Mouse (Mus musculus): Measurements from ENCODE around the gene Phactr2.

The Phactr2 gene

DNA sequence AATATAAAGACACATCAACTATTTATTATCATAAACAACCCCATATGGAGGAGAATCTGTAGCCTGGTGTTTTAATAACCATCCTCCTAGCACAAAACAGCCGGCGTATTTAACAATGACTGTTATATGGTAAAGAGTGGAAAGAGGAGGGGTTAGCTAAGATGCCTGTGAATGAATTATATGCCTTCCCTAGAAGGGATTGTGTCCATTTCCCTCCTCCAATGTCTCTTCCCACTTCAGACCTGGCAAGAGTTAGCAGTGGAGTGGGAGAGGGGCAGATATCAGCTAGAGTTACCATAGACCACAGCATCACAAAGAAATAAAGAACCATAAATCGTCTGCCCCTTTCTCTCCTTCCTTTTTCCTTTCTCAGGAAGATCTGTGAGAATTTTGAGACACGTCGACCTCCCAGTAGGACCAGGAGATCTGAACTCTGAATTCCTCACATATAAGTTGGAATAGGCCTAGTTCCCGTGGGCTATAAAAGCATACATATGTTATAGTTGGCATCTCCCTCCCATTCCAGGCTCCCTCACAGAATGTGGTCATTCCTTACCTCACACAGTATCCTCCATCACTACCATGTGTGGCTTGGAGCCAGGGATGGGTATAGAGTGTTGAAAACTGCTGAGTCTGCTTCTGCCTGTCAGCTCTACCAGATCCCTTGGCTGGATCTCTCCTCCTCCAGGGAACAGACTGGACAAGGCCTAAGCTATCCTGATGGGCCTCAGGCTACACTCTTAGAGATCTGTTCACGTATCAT, 25.7 kb downstream of the Phactr2 start:
- DNase-seq (ENCODE audit: low spot score), result no peak

DNA sequence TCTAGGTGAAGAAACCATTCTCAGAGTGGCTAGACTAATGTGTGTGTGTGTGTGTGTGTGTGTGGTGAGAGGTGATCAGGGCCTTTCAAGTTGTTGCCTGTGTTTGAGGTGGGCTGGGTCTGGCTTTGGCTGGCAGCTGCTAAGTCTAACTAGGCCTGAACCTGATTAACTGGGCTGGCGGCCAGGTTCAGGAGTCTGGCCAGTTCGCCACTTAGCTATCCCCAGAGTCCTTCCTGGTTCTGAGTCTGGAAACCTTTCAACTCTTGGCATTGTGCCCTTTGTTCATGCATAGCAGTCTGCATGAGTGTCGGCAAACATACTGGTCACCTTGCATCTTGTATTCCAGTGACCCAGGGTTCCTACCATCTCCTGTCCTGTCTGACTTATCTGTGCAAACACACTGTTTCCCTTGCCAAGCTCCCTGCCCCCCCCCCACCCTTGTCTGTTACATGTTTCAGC, 27.4 kb downstream of the Phactr2 start:
- DNase-seq (ENCODE audit: low spot score), result no peak

- DNase-seq (ENCODE audit: low spot score), result no peak
Measured at GRCm38 (mm10) chr10:13444257-13444656, 30.0 kb downstream of the Phactr2 start.

DNA sequence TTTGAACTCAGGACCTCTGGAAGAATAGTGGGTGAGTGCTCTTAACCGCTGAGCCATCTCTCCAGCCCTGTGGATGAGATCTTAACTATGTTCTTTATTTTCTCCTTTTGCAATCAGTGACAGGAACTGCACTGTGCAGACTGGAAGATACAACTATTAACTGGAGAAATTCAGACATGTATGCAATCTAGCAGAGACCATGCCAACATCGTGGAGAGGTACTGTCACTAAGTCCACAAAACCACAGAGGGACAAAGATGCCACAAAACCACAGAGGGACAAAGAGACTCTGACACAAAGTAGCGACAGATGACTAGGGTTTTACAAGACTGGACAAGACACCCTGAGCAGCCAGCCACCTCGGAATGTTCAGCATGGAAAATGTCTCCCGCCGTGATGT, 30.6 kb downstream of the Phactr2 start:
- no peak for DNase-seq (ENCODE audit: low spot score)

DNA sequence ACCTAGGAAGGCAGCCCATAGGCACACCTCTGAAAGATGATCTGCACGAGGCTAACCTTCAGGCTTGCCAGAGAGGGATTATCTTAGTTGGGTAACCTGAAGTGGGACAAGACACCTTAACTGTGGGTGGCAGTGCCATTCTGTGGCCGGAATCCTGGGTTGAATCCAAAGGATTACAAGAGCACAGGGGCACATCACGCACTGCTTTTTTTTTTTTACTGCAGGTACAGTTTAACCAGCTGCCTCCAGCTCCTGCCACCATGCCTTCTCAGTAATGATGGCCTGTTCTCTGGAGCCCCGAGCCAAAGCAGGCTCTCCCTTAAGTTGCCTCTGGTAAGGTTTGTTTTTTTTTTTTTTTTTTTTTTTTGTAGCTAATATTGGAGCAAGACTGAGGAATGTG, 33.9 kb downstream of the Phactr2 start:
- no peak for DNase-seq (ENCODE audit: low spot score)

- no peak for DNase-seq (ENCODE audit: low spot score)
Measured at GRCm38 (mm10) chr10:13438118-13438821, 35.9 kb downstream of the Phactr2 start.

- no peak for DNase-seq (ENCODE audit: low spot score)
Measured at GRCm38 (mm10) chr10:13437011-13437410, 37.2 kb downstream of the Phactr2 start.

- DNase-seq (ENCODE audit: low spot score), result no peak
Measured at GRCm38 (mm10) chr10:13433016-13433415, 41.2 kb downstream of the Phactr2 start.

DNA sequence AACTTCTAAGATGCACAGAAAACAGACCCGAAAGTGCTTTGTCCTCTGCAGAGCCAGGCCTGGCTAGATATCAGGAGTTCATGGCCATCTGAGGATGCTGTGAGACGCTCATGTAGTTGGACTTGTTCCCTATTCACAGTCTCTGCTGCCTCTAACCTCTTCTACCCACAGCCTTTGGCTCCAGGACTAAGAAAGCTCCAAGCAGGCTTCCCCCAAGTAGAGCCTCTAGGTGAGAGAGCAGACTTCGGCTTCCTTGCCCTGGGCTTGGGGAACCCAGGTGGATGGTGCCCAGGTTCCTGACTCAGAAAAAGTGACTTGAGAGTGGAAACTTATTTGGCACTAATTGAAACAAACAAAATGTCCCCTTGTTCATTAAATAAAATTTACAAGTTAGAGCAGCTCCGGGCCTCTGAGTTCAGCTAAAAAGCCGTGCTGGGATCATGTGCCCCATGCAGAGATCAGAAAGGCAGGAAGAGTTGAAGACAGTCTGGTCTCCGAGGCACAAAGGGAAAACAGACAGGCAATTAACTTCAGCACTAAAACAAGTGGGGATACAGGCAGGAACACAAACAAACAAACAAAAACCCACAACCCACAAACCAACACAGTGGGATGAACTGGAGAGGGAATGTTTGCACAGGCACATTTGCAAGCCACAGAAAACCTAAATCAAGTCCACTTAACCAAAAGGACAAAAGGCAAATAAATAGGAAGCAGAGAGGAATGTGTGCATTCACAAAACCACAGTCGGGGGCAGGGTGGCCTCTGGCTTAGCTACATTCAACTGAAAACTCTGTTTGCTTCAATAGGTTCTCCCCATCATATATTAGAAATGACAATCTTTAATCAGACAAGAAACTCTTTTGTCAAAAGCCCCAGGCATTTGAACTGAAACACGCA, 42.3 kb downstream of the Phactr2 start:
- DNase-seq (ENCODE audit: low spot score), result peak; percentile 46

GRCm38 (mm10) chr10:13429766-13430165, 44.4 kb downstream of the Phactr2 start:
- DNase-seq (ENCODE audit: low spot score), result peak; percentile 75

GRCm38 (mm10) chr10:13429240-13429639, 45.0 kb downstream of the Phactr2 start:
- DNase-seq (ENCODE audit: low spot score), result peak; percentile 33

- DNase-seq (ENCODE audit: low spot score), result no peak
Measured at GRCm38 (mm10) chr10:13428536-13428935, 45.7 kb downstream of the Phactr2 start.

- DNase-seq (ENCODE audit: low spot score), result no peak
Measured at GRCm38 (mm10) chr10:13427599-13427998, 46.6 kb downstream of the Phactr2 start.

DNA sequence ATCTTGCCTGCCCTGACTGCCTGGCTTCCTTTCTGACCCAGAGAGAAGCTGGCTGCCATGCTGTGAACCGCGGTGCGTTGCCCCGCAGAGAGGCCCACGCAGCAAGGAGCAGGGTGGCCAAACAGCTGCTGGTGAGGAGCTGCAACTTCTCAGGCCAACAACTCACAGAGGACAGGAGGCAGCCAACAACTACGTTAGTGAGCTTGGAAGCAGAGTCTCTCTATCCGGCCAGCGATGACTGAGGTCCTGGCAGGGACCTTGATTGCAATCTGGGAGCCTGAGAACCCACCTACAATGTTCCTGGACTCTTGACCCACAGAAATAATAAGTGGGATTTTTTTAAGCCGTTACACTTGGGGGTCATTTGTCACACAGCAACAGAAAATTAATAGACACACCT, 49.0 kb downstream of the Phactr2 start:
- no peak for DNase-seq (ENCODE audit: low spot score)

DNA sequence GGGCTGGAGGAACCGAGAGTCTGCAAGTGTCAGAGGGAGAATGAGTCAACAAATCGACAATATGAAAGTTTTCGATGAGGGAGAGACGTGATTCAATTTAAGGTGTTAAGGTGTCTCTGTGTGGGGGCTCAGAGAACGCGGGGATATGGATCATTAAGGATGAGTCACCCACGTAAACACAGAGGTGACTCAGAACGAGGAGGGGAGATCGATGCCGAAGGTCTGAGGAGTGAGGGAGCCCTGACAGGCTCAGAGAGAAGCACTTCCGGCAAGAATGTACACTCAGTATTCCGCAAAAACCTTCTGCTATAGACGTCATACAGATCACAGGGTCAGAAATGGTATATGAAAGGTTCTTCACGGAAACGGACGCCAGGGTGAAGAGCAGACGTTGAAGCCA, 49.7 kb downstream of the Phactr2 start:
- no peak for DNase-seq (ENCODE audit: low spot score)

DNA sequence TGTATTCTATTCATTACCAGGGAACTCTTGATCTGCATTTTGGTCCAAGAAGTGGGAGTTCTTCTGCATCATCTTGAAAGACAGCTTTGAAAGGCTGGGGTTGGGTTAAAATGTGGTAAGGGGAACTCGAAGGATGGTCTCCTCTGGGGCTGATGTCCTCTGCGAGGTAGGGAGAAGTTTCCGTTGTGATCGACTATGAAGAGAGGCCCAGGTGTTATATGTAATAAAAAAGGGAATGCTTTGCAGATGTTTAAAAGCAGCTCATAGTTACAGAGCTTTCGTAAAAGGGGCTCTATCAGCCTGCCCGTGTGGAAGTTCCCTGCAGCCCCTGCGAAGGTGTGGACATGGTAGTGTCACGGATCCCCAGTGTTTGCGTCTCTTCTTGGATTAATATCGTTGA, 50.2 kb downstream of the Phactr2 start:
- DNase-seq (ENCODE audit: low spot score), result no peak

- DNase-seq (ENCODE audit: low spot score), result no peak
Measured at GRCm38 (mm10) chr10:13422121-13422520, 52.1 kb downstream of the Phactr2 start.

- DNase-seq (ENCODE audit: low spot score), result no peak
Measured at GRCm38 (mm10) chr10:13419246-13419645, 55.0 kb downstream of the Phactr2 start.

DNA sequence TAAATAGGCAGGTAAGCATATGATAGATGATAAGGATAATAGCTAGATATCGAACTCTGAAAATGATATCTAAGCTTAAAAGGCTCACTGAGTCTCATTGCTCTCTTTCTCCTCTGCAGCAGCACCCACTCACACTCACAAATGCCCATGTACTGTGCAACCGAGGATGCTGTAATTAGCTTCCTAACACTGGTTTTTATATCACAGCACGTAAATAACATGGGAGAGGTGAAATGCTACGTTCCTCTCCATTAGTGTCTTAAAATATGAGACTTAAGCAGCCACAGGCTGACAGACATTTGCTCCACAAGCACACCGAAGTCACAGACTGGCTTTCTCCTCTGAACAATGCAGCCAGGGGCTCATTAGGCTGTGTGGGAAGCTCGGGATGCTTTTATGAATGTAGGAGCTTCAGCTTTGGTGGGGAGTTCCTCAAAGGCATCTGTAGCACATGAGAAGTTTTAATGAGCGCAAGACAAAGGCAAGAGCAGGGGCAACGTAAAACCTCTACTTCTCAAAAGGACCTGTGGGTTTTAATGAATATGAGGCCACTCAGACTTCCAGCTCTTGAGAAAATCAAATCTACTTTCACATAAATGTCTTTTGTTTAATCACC, 58.6 kb downstream of the Phactr2 start:
- DNase-seq (ENCODE audit: low spot score), result peak; percentile 32

GRCm38 (mm10) chr10:13412202-13412923, 61.8 kb downstream of the Phactr2 start:
- no peak for DNase-seq (ENCODE audit: low spot score)

DNA sequence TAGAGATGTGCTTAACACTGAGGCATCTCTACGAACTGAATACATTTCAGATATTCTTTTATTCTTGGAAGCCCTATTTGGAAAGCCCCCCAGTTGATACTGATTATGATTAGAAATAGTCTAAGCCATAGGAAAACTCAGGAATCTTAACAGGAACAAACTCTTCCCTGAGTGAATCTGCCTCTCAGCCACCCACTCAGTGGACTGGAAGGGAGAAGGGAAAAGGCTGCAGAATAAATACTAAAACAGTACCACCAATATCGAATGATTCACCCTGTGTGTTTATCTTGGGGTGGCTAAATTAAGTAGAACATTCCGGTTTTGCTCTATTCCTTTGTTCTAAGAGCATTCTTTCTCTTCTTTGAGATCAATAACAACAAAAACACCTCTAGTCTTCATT, 63.2 kb downstream of the Phactr2 start:
- no peak for DNase-seq (ENCODE audit: low spot score)
